Mouse (Mus musculus) forebrain, embryonic 11.5 days (tissue): Measurements from ENCODE around the gene Scaf4. TPM values are rescaled to one million over a fixed set of nuclear protein-coding genes. Genes with fewer than 3 reads are reported as not detected.

Source experiments
- ATAC-seq: fragments of 200-750 bp; cut with Nextera tagmentation; replicated peaks from 2 replicates; pipeline ENCODE4 v1.8.0; 2017; ENCODE audit warnings: moderate TSS enrichment; ENCODE audit not compliant: low FRiP score
- DNase-seq: peaks from one replicate; pipeline ENCODE4 v3.0.0-alpha.2; 2017; ENCODE audit warnings: low spot score
- H3K27ac ChIP-seq: fragments of 300-500 bp; sonication (generic); 2 replicates; pipeline ENCODE4 v1.5.1; 2014; ENCODE audit warnings: low read depth, low read length
- H3K27me3 ChIP-seq: fragments of 300-500 bp; sonication (generic); 2 replicates; pipeline ENCODE4 v1.6.1; 2014; ENCODE audit warnings: mild to moderate bottlenecking, low read length, mixed read lengths; ENCODE audit not compliant: control insufficient read depth, insufficient read depth
- H3K36me3 ChIP-seq: fragments of 300-500 bp; sonication (generic); 2 replicates; pipeline ENCODE4 v1.6.1; 2014; ENCODE audit warnings: mild to moderate bottlenecking, low read length, moderate library complexity, mixed read lengths; ENCODE audit not compliant: control insufficient read depth, insufficient read depth
- H3K4me1 ChIP-seq: fragments of 300-500 bp; sonication (generic); replicated peaks from 2 replicates; pipeline ENCODE4 v1.6.1; 2014; ENCODE audit warnings: low read length, mixed read lengths; ENCODE audit not compliant: control insufficient read depth, insufficient read depth
- H3K4me2 ChIP-seq: fragments of 300-500 bp; sonication (generic); 2 replicates; pipeline ENCODE4 v1.6.1; 2014; ENCODE audit warnings: low read depth, mild to moderate bottlenecking, low read length, moderate library complexity, mixed read lengths; ENCODE audit not compliant: severe bottlenecking
- H3K4me3 ChIP-seq: fragments of 300-500 bp; sonication (generic); 2 replicates; pipeline ENCODE4 v1.5.1; 2014; ENCODE audit warnings: low read depth, low read length
- H3K9ac ChIP-seq: fragments of 300-500 bp; sonication (generic); 2 replicates; pipeline ENCODE4 v1.6.1; 2014; ENCODE audit warnings: low read length
- H3K9me3 ChIP-seq: fragments of 300-500 bp; sonication (generic); 2 replicates; pipeline ENCODE4 v1.6.1; 2016; ENCODE audit warnings: low read length, mixed read lengths; ENCODE audit not compliant: control insufficient read depth
- WGBS: fragments of 180-500 bp; shearing (Covaris S2); extraction: QIAGEN DNeasy Blood & Tissue Kit; methylation state at CpG from one replicate; pipeline ENCODE4 v1.1.7; 2014; 5-methylcytosine and 5-hydroxymethylcytosine counted together
- polyA plus RNA-seq: library from polyadenylated mRNA; unstranded; fragments of >200 nt; fragmentation: Nextera tagmentation; extraction: Ambion mirVana; gene quantifications from 2 replicates; pipeline ENCODE4 v1.2.1, GENCODE M21; 2014

Gene Scaf4
- polyA plus RNA-seq, 1 experiment from 2014 or later: 43.0 TPM

DNA sequence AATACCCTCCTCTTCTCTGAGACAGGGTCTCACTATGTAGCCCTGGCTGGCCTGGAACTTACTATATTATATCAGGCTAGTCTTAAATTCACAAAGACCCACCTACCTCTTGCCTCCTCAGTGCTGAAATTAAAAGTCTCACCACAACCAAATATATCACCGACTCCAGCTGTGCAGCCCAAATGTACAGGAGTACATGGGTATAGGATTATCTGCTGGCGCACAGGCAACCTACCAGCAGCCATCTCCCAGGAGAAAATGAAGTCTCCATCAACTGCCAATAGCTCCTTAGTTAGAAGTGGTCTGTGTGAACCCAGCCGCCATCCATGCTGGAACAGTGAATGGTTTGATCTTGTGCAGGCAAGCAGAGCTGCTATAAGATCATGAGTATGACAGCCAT is 105.9 kb downstream of the Scaf4 start:
- Histone ChIP-seq H3K27ac (no peak overlapping the region), H3K4me1 (peaks cover 6% of the 10 kb centered on the region; the same call in 1 of the 2 replicates), H3K36me3 (no peaks in the 10 kb centered on the region), H3K9ac (no peak overlapping the region), H3K27me3 (no peaks in the 10 kb centered on the region), H3K4me2 (no peak overlapping the region), H3K4me3 (no peak overlapping the region), H3K9me3 (no peaks in the 10 kb centered on the region)
- no peak for DNase-seq
- 92% methylated on average over 3 of the region's 3 CpGs for WGBS
- ATAC-seq: no peak

DNA sequence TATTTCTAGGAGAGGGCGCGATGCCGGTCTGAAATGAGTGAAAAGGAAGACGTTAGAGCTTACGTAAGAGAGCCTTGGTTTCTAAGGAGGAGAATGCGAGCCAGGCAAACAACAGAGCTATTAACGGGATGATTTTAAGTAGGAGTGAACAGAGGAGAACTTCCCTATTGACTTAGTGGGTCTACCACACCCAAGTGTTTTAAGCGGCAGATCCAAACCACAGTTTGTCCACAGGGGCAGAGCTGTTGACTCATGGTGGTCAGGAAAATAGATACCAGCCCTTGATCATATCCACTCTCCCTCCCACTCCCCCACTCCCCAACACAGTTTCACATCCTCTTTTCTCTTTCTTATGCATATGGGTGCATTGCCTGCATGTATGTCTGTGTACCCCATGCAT is 106.9 kb downstream of the Scaf4 start:
- WGBS: 81% methylated on average over 8 of the region's 8 CpGs
- H3K9me3 ChIP-seq: no peaks in the 10 kb centered on the region

DNA sequence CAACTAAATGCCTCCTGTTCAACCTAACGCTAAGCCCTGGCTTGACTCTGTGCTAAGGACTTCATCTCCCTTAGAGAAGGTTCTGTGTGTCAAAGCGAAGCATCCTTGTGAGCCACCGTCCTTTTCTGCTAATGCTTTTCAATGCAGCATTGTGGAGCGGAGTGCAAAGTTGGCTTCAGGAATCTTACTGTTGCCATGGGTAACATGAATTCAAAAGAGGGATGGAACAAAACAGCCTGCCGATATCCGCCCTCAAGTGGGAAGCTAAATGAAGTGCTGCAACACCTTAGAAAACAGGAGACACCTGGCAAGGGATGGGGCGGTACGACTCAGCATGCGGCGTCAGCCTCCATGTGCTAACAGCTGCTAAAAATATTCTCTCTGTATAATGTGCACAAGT is 107.8 kb downstream of the Scaf4 start:
- WGBS: 39% methylated on average over 10 of the region's 10 CpGs
- Histone ChIP-seq H3K36me3 (no peaks in the 10 kb centered on the region), H3K4me1 (peaks cover 6% of the 10 kb centered on the region; the same call in 1 of the 2 replicates), H3K27ac (no peak overlapping the region), H3K9me3 (no peaks in the 10 kb centered on the region), H3K9ac (no peak overlapping the region; the same call in 1 of the 2 replicates), H3K27me3 (no peaks in the 10 kb centered on the region), H3K4me2 (peak overlapping the region; percentile 11; the same call in 1 of the 2 replicates), H3K4me3 (no peak overlapping the region)
- peak; percentile 54 for ATAC-seq
- no peak for DNase-seq

More for the DNA sequence above, 106.9 kb downstream of the Scaf4 start:
- Histone ChIP-seq H3K27ac (no peak overlapping the region), H3K4me2 (no peak overlapping the region), H3K36me3 (no peaks in the 10 kb centered on the region), H3K4me1 (peaks cover 6% of the 10 kb centered on the region; the same call in 1 of the 2 replicates), H3K9ac (no peak overlapping the region), H3K27me3 (no peaks in the 10 kb centered on the region), H3K4me3 (no peak overlapping the region)
- DNase-seq (no peak), ATAC-seq (no peak)

Other genes with a start within 250 kb of the Scaf4 start
- 22.7 and 30.4 TPM in 2 replicates for gene Tiam1, start 140.7 kb downstream of the Scaf4 start, polyA plus RNA-seq
- gene Sod1, start 63.7 kb downstream of the Scaf4 start, polyA plus RNA-seq: 1,077 and 1,097 TPM in 2 replicates
- gene Hunk, start 101.5 kb upstream of the Scaf4 start, polyA plus RNA-seq: 17.6 and 19.1 TPM in 2 replicates